Mouse (Mus musculus): Measurements from ENCODE around the gene Gm9112. TPM values are rescaled to one million over a fixed set of nuclear protein-coding genes. Genes with fewer than 3 reads are reported as not detected.

Gene Gm9112
- not detected in 2 replicates for polyA plus RNA-seq (2012; rRNA removed; ENCODE audit: low replicate concordance)

DNA sequence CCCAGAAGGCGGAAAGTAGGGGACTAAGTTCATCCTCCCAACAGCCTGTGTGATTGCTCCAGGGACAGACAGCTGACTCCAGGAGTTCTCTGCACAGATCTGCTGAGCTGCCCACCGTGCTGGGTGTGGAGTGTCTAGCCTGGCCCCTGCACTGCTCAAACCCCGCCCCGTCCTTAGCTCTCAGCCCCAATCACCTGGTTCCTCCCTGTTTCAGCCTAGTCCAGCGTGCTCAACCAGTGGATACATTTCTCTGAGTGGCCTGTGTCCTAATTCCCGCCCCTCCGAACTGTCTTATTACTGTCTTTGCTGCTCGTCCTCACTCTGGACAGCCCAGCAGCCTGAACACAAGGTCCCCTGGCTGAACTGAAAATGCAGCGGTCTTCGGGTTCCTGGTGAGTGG lies at the start of gene Gm9112, which contains the start of gene Dmrtc1b:
Gene Gm9112, minus strand, starts transcription at position 101 of the 400 bp plus-strand sequence.
Gene Dmrtc1b, plus strand, starts transcription at position 331 of the 400 bp plus-strand sequence.

GRCm38 (mm10) chrX:102686872-102687271 lies 20.6 kb downstream of the Gm9112 start, which contains the start of gene Gm3880:
Gene Gm3880 (minus strand): TSS chrX:102686972.

Other genes starting within 250 kb of the Gm9112 start
- gene Hdac8, start 202.3 kb downstream of the Gm9112 start, polyA plus RNA-seq (2012; rRNA removed; ENCODE audit: low replicate concordance) = 2.8 and 4.3 TPM in 2 replicates
- gene Phka1, start 63.4 kb downstream of the Gm9112 start, polyA plus RNA-seq (2012; rRNA removed; ENCODE audit: low replicate concordance) = 4.4 and 41.8 TPM in 2 replicates
- gene Gm3880, start 20.7 kb downstream of the Gm9112 start, polyA plus RNA-seq (2012; rRNA removed; ENCODE audit: low replicate concordance) = not detected in 2 replicates
- not detected in 2 replicates for gene Dmrtc1b, start 230 bp upstream of the Gm9112 start, polyA plus RNA-seq (2012; rRNA removed; ENCODE audit: low replicate concordance)
- not detected in 2 replicates for gene Dmrtc1c1, start 95.3 kb upstream of the Gm9112 start, polyA plus RNA-seq (2012; rRNA removed; ENCODE audit: low replicate concordance)
- 0.22 TPM in 1 of 2 replicates, not detected in the other for gene Dmrtc1c2, start 147.0 kb upstream of the Gm9112 start, polyA plus RNA-seq (2012; rRNA removed; ENCODE audit: low replicate concordance)
- not detected in 2 replicates for gene 1700031F05Rik, start 160.3 kb upstream of the Gm9112 start, polyA plus RNA-seq (2012; rRNA removed; ENCODE audit: low replicate concordance)
- 0.12 TPM in 1 of 2 replicates, not detected in the other for gene Dmrtc1a, start 201.1 kb upstream of the Gm9112 start, polyA plus RNA-seq (2012; rRNA removed; ENCODE audit: low replicate concordance)
- not detected in 2 replicates for gene 1700011M02Rik, start 201.3 kb upstream of the Gm9112 start, polyA plus RNA-seq (2012; rRNA removed; ENCODE audit: low replicate concordance)
- gene 1700018G05Rik, start 220.7 kb upstream of the Gm9112 start, polyA plus RNA-seq (2012; rRNA removed; ENCODE audit: low replicate concordance) = not detected in 2 replicates

Data from mammary gland, adult 2 months (tissue).